Mouse (Mus musculus): ENCODE measurements at regions not wholly inside any gene's neighbourhood (a gene's known extent, or its start where the extent isn't known, plus 50 kb on each side); places are given as distances from the start of the nearest gene placed in this dataset.

- Histone ChIP-seq H3K4me3 (ENCODE audit: control insufficient read depth in 1 of 2, insufficient read depth in 1 of 2, low read depth in 2 of 2, low read length in 2 of 2) (no peak overlapping the region), H3K79me2 (ENCODE audit: control insufficient read depth, insufficient read depth, low read length, poor library complexity) (no peaks in the 10 kb centered on the region), H3K27ac (ENCODE audit: control insufficient read depth, low read depth, low read length) (no peak overlapping the region), H3K9me3 (replicated peaks; ENCODE audit: insufficient read depth, low read length) (no peaks in the 10 kb centered on the region), H3K9ac (ENCODE audit: control insufficient read depth, low read depth, low read length, poor library complexity, severe bottlenecking) (no peak overlapping the region), H3K4me1 (ENCODE audit: control insufficient read depth in 1 of 2, insufficient read depth in 2 of 2, low read length in 2 of 2) (no peaks in the 10 kb centered on the region), H3K36me3 (ENCODE audit: control insufficient read depth in 1 of 2, insufficient read depth in 2 of 2, low read length in 2 of 2) (no peaks in the 10 kb centered on the region), H3K27me3 (ENCODE audit: control insufficient read depth in 1 of 2, insufficient read depth in 2 of 2, low read length in 2 of 2) (peaks cover 2 to 6% of the 10 kb centered on the region in 2 experiments; a peak in 2 of 4 replicates)
- TF ChIP-seq BHLHE40 (IDR thresholded peaks at IDR 0.05; ENCODE audit: borderline replicate concordance, low read depth, low read length), result no peak
- TF ChIP-seq TCF12 (IDR thresholded peaks at IDR 0.05; ENCODE audit: low read depth, low read length), result no peak
- no peak for TF ChIP-seq RAD21 (IDR thresholded peaks at IDR 0.05; ENCODE audit: low read depth, low read length)
- no peak for TF ChIP-seq ELF1 (IDR thresholded peaks at IDR 0.05; ENCODE audit: low read depth, low read length)
- TF ChIP-seq GABPA (IDR thresholded peaks at IDR 0.05; ENCODE audit: low read depth, low read length), result no peak
- no peak for TF ChIP-seq ETS1 (IDR thresholded peaks at IDR 0.05; ENCODE audit: low read depth, low read length)
- no peak for DNase-seq (ENCODE audit: low read depth, low spot score)
Measured at GRCm38 (mm10) chr2:30525295-30525694, 51.3 kb upstream of the Ier5l start.

DNA sequence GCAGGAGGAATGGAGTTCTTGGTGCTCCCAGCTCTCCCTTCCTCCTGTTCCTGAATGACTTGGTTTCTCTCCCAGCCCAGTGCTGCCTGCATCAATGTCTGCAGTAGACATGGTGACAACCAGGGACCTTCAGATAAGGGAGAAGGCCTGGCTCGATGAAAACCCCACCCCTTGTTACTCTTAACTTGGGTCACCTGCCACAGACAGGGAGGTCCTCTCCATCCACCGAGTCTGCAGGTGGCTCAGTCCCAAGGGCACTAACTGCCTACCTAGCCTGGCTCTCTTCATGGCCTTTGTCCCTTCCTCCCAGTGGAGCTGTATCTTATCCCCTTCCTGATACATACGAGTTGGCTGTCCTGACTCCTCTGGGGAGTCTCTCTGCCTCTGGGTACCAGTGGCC is 51.8 kb upstream of the Ier5l start:
- no peak for DNase-seq (ENCODE audit: low read depth, low spot score)
- Histone ChIP-seq H3K4me1 (ENCODE audit: control insufficient read depth in 1 of 2, insufficient read depth in 2 of 2, low read length in 2 of 2) (no peaks in the 10 kb centered on the region), H3K79me2 (ENCODE audit: control insufficient read depth, insufficient read depth, low read length, poor library complexity) (no peaks in the 10 kb centered on the region), H3K9ac (ENCODE audit: control insufficient read depth, low read depth, low read length, poor library complexity, severe bottlenecking) (no peak overlapping the region), H3K4me3 (ENCODE audit: control insufficient read depth in 1 of 2, insufficient read depth in 1 of 2, low read depth in 2 of 2, low read length in 2 of 2) (no peak overlapping the region), H3K9me3 (replicated peaks; ENCODE audit: insufficient read depth, low read length) (no peaks in the 10 kb centered on the region), H3K27me3 (ENCODE audit: control insufficient read depth in 1 of 2, insufficient read depth in 2 of 2, low read length in 2 of 2) (peaks cover 2 to 8% of the 10 kb centered on the region in 2 experiments; a peak in 2 of 4 replicates), H3K27ac (ENCODE audit: control insufficient read depth, low read depth, low read length) (no peak overlapping the region), H3K36me3 (ENCODE audit: control insufficient read depth in 1 of 2, insufficient read depth in 2 of 2, low read length in 2 of 2) (no peaks in the 10 kb centered on the region)
- TF ChIP-seq POLR2A (IDR thresholded peaks at IDR 0.05; ENCODE audit: control insufficient read depth in 1 of 2, insufficient read depth in 1 of 2, low read depth in 1 of 2, low read length in 2 of 2, poor library complexity in 1 of 2) (no peak), BHLHE40 (IDR thresholded peaks at IDR 0.05; ENCODE audit: borderline replicate concordance, low read depth, low read length) (no peak), SIN3A (IDR thresholded peaks at IDR 0.05; ENCODE audit: low read length) (no peak), HCFC1 (IDR thresholded peaks at IDR 0.05; ENCODE audit: low read depth, low read length) (no peak), RAD21 (IDR thresholded peaks at IDR 0.05; ENCODE audit: low read depth, low read length) (no peak), GABPA (IDR thresholded peaks at IDR 0.05; ENCODE audit: low read depth, low read length) (no peak), MAX (IDR thresholded peaks at IDR 0.05; ENCODE audit: low read length) (no peak), POLR2AphosphoS5 (IDR thresholded peaks at IDR 0.05; ENCODE audit: borderline replicate concordance, low read depth, low read length) (no peak)

DNA sequence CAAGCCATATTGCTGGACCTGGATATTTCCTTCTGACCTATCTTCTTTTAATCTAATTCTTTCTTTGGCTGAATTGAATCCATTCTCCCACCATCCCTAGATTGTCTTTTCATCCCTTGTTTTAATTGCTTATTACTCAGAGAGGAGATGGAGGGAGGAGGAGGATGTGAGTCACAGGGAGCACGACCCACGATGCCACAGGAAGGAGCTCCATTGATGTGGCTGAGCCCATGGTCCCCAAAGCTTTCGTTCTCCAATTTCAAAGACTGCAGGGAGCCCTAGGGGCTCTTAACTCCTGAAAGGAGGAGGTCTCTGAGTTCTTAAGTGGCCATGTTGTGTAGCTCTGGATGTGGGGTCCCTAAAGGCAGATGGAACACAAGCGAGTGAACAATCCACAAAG is 53.5 kb upstream of the Ier5l start:
- Histone ChIP-seq H3K4me1 (ENCODE audit: control insufficient read depth in 1 of 2, insufficient read depth in 2 of 2, low read length in 2 of 2) (no peaks in the 10 kb centered on the region), H3K36me3 (ENCODE audit: control insufficient read depth in 1 of 2, insufficient read depth in 2 of 2, low read length in 2 of 2) (no peaks in the 10 kb centered on the region), H3K9me3 (replicated peaks; ENCODE audit: insufficient read depth, low read length) (no peaks in the 10 kb centered on the region), H3K4me3 (ENCODE audit: control insufficient read depth in 1 of 2, insufficient read depth in 1 of 2, low read depth in 2 of 2, low read length in 2 of 2) (no peak overlapping the region), H3K27me3 (ENCODE audit: control insufficient read depth in 1 of 2, insufficient read depth in 2 of 2, low read length in 2 of 2) (peaks cover 2 to 5% of the 10 kb centered on the region in 2 experiments; a peak in 2 of 4 replicates), H3K9ac (ENCODE audit: control insufficient read depth, low read depth, low read length, poor library complexity, severe bottlenecking) (no peak overlapping the region), H3K27ac (ENCODE audit: control insufficient read depth, low read depth, low read length) (no peak overlapping the region), H3K79me2 (ENCODE audit: control insufficient read depth, insufficient read depth, low read length, poor library complexity) (no peaks in the 10 kb centered on the region)
- DNase-seq (ENCODE audit: low read depth, low spot score), result no peak
- TF ChIP-seq BHLHE40 (IDR thresholded peaks at IDR 0.05; ENCODE audit: borderline replicate concordance, low read depth, low read length) (no peak), USF1 (IDR thresholded peaks at IDR 0.05; ENCODE audit: low read depth, low read length) (no peak), ZKSCAN1 (IDR thresholded peaks at IDR 0.05; ENCODE audit: low read depth, low read length) (no peak), MYC (IDR thresholded peaks at IDR 0.05; ENCODE audit: low read depth, low read length) (no peak), MAX (IDR thresholded peaks at IDR 0.05; ENCODE audit: low read length) (no peak), MAFK (IDR thresholded peaks at IDR 0.05; ENCODE audit: borderline replicate concordance, low read depth, low read length) (no peak), HCFC1 (IDR thresholded peaks at IDR 0.05; ENCODE audit: low read depth, low read length) (no peak), ZC3H11A (IDR thresholded peaks at IDR 0.05; ENCODE audit: low read depth, low read length) (no peak), SIN3A (IDR thresholded peaks at IDR 0.05; ENCODE audit: low read length) (no peak), TAL1 (IDR thresholded peaks at IDR 0.05; ENCODE audit: low read length) (no peak), NELFE (IDR thresholded peaks at IDR 0.05; ENCODE audit: low read depth, low read length) (no peak), GABPA (IDR thresholded peaks at IDR 0.05; ENCODE audit: low read depth, low read length) (no peak), USF2 (IDR thresholded peaks at IDR 0.05; ENCODE audit: borderline replicate concordance in 1 of 2, insufficient read depth in 1 of 2, low read depth in 1 of 2, low read length in 2 of 2) (no peak), CHD2 (IDR thresholded peaks at IDR 0.05; ENCODE audit: low read length) (no peak), NRF1 (IDR thresholded peaks at IDR 0.05; ENCODE audit: insufficient read depth, low read depth, low read length, poor library complexity, severe bottlenecking) (no peak), JUND (IDR thresholded peaks at IDR 0.05; ENCODE audit: low read depth, low read length) (no peak), CTCF (IDR thresholded peaks at IDR 0.05 in 2 of 3, conservative IDR thresholded peaks at IDR 0.05 in 1 of 3; ENCODE audit: control insufficient read depth in 1 of 3, insufficient read depth in 1 of 3, low read depth in 2 of 3, low read length in 3 of 3, poor library complexity in 1 of 3, severe bottlenecking in 1 of 3) (no peak), MEF2A (IDR thresholded peaks at IDR 0.05; ENCODE audit: extremely low read depth, insufficient replicate concordance, low read depth, low read length, poor library complexity, severe bottlenecking) (no peak), TBP (IDR thresholded peaks at IDR 0.05; ENCODE audit: low read depth, low read length) (no peak)

Measured in MEL (cell line).